Mouse (Mus musculus) gastrocnemius, adult 8-10 months (tissue): ENCODE measurements around the gene Nsmce1. TPM values are rescaled to one million over a fixed set of nuclear protein-coding genes. Genes with fewer than 3 reads are reported as not detected.

Source experiments
- DNase-seq, 2 experiments: peaks; one replicate each; pipeline ENCODE4 v3.0.0; 2022; ENCODE audit warnings: low spot score in 2 of 2
- total RNA-seq, 4 experiments: library from RNA; stranded (reverse); gene quantifications; 2 replicates each; pipeline ENCODE4 v1.2.4; 2022

Nsmce1 gene
- total RNA-seq = 10 to 100 TPM in 3 of 4 experiments, 1 to 10 TPM in 1; 10.0 to 10.9 (median 10.3) TPM

GRCm38 (mm10) chr7:125490947-125491735 is at the start of gene Nsmce1:
TSS of gene Nsmce1 (minus strand) at chr7:125491596.
- DNase-seq = peak; percentile 91 to 92

DNA sequence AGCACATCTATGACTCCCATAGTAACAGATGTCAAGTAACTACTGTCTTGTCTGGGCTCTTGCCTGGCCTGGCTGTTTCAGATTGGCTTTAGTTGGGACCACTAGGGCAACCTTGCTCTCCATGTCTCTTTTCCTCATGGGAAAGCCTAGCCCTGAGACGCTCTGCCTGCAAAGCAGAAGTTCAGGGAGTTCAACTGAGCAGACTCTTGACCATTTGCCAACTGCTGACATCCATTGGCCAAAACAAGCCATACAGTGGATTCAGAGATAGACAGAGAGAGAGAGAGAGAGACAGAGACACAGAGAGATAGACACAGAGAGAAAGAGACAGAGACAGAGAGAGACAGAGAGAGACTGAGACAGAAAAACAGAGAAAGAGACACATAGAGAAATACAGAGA is 49.6 kb upstream of the Nsmce1 start:
- DNase-seq = no peak

DNA sequence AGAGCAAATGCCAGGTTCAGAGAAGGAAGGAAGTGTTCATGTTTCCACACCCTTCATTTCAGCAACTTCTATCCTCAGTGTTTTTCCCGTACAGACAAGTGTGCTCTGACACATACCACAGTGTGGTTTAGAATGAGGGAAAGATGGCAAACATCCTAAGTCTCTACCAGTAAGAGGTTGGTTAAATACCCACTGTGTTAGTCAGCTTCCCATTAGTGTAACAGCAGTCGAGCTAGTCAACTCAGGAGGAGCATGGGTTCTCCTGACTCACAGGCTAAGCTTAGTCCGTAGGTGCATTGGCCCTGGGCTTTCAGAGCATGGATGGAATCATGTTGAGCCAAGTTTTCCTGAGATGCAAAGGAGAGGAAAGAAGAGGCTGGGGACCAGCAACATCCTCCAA is 48.0 kb upstream of the Nsmce1 start:
- DNase-seq = no peak

GRCm38 (mm10) chr7:125527901-125528580 is 36.6 kb upstream of the Nsmce1 start:
- no peak for DNase-seq

DNA sequence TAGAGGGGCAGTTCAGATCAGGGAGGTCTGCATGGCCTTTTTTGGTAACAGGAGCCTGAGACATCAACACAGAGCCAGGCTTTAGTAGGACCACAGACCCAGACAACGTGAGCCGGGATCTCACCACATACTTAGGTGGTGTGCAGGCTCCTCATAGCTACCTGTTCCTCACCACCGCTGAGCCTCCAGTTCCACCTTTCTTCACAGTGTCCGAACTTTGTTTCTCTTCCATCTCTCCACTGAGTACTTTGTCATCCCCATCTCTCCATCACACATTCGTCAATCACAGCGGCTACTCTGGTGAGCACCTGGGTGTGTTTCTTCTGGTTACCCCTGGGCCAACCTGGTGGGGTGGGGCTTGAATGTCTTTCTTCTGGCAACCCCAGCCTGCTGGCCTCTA is 35.8 kb upstream of the Nsmce1 start:
- DNase-seq = no peak

- no peak for DNase-seq
Measured at GRCm38 (mm10) chr7:125523051-125523450, 31.7 kb upstream of the Nsmce1 start.

DNA sequence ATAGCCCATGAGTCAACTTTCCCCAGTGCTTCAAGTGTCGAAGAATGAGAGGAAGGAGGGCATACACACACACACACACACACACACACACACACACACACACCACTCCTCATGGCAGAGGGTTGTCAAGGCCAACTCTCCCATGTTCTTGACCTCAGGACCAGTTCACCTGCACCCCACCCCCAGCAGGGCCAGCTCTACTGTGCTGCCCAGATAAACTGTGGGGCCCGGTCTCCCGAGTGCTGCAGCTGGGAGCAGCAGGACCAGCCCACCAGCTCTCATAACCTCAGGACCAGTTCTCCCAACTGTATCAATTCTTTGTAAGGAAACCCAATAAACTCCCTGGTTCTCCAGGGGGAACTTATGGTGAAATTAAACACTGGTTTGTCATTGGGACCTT is 28.3 kb upstream of the Nsmce1 start:
- no peak for DNase-seq

- DNase-seq = no peak
Measured at GRCm38 (mm10) chr7:125517470-125517869, 26.1 kb upstream of the Nsmce1 start.

DNA sequence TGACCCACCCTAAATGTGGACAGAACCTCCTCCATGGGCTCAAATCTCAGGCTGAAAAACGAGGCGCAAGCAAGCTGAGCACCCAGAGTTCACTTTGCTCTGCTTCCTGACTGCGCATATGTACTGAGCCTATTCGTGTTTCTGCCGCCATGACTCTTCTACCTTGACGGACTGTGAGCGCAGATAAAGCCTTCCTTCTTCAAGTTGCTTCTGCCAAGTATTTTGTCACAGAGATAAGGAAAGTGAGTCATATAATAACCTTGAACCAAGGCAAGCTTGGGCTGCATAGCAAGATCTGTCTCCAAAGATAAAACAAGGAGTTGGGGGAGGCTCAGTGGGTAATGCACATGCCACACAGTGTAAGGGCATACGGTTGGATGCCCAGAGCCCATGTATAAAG is 25.3 kb upstream of the Nsmce1 start:
- DNase-seq = no peak

- DNase-seq = peak in 1 of 2 experiments; percentile 14
Measured at GRCm38 (mm10) chr7:125515081-125515853, 23.9 kb upstream of the Nsmce1 start.

DNA sequence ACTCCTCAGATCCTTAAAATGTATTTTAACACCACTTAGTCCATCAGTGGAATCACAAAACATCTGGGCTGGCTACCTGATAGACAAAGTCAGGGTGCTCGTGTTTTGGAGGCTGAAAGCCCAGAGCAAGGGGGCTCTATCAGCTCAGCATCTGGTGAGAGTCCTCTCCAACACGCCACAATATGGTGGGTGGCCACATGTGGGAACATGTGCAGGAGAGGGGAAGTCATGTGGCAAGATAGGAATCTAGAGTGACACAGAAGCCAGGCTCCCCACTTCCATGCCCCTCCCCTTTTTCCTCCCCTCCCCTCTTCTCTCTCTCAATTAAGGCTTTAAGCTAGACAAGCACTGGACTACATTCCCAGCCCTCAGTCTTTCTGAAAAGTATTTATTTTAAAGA is 20.5 kb upstream of the Nsmce1 start:
- DNase-seq = no peak

DNA sequence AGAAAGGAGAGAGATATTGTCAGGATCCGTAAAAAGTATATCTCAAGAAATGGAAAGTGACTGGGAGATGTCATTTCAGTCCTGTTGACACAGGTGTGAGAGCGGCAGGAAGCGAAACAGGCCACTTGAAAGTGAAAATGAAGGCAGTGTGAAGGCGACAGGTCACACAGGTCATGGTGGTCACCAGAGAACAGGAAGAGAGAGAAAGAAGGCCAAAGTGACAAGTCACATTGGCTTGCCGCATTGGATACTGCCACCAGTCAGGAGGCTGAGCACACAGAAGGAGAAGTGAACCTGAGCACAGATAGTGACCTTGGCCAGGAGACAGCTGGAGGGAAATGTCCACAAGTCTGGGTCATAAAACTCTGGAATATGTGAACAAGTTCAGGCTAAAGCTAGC is 20.0 kb upstream of the Nsmce1 start:
- DNase-seq = no peak

DNA sequence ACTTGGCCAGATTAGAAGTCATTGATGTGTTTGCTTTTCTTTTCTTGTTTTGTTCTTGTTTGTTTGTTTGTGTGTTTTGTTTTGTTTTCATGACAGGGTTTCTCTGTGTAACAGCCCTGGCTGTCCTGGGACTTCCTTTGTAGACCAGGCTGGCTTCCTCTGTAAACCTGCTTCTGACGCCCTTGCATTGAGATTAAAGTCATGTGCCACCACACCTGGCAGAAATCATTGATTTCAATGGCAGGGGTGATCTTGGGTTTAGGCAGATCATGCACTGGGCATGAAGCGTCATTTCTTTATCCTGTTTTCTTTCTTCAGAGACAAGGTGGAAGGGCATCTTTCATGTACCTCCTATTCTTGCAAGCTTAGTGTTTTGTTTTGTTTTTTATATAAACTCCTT is 15.9 kb upstream of the Nsmce1 start:
- DNase-seq = no peak

DNA sequence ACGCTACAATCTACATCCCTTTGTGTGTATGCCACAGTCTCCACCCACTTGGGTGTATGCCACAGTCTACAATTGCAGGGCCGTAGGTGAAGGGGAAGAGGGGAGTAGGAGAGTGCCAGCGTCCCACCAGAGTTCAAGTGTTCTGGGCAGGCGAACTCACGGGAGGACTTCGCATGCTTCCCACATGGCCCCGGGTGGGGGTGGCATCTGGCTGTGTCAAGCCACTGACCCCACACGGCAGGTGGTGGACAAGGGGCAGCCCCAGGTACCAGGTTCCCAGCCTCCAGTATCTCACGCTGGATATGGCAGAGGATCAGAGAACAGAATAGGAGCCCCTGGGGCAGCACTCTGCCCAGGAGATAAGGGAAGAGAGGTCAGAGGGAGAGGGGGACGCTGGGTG is 14.2 kb upstream of the Nsmce1 start:
- DNase-seq = no peak

DNA sequence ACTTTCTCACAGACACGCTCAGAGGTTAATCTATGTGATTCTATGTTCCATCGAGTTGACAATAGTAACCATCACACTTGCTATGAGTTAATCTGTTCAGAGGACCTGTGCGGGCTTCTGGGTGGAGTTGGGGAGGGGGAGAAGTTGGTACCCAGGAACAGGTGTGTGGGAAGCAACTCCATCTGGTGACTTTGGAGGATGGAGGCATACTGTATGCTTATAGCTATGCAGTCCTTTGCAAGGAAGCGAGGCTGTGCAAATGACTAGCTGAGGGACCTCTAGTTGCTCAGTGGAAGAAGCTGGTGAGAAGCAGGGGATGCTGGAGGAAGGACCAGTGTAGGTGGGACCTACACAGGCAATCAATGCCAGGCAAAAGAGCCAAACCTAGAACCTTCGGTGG is 13.2 kb upstream of the Nsmce1 start:
- DNase-seq = no peak

DNA sequence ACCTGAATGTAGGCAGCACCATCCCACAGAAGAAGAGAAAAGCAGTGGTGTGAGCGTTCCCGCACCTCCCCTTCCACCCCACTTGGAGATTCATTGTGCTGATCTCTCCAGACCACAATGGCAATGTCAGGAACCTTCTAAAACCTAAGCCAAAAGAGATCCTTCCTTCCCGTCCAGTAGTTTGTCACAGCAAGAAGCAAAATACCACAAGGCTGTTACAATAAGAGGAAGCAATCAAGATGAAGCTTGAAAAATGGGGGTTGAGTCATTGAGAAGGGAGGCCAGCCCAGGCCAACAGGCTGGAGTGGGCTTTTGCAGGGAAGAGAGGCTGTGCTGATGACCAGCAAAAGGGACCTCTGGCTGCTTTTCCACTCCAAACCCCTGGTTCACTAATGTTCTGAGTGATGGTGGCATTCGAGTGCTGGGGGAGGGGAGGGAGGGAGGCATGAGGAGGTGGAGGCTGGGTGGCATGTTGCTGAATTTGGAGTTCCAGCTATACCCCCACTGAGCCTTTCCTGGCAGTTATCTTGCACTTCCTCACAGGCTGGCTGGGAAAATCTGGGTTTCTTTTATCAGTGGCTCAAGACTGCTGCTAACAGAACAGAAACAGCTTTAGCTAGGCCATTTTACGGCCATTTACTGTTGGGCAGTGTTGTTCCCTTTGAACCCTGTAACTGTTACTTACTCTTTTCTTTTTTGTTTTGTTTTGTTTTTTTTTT is 12.1 kb upstream of the Nsmce1 start:
- no peak for DNase-seq

DNA sequence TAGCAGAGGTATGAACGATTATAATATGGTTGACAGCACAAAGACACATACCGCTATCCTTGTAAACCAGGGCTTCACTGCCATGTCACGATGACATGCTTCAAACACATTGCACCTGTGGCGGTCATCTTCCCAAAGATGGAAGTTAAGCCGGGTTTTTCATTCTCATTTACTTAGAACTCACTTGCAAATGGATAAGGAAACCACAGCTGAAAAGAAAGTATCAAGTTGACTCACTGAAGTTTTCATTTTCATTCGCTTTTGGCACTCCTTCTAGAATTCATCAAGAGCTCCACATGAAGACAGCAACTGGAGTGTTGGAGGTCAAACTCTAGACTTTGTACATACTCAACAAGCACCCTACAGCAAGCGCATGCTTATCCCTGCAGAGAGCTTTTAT is 9.5 kb upstream of the Nsmce1 start:
- DNase-seq = no peak

- DNase-seq = peak; percentile 5 to 30
Measured at GRCm38 (mm10) chr7:125499927-125500868, 8.8 kb upstream of the Nsmce1 start.

DNA sequence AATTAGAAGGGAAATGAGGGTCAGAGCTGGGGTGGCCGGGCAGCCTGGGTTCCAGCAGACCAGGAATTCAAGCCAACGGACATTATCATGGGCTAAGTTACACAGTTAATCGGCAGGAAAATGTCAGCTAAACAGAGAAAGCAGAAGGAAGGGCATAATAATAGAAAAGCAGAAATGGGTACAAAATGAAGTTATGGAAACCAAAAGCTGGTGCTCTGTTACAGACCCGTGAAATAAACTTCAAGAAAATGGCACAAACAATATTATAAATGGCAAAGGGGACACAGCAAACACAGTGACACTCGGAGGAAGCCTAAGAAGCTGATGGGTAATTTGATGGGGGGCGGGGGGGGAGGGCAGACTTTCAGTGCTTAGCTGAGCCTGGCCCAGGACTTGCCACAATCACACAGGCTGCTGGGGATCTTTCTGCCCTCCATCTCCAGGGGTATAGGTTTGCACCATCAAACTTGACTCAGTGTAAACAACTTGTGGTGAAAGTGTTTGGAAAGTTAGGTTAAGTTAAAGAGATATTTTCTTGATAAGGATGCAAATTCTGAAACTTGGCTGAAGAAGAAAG is 4.6 kb upstream of the Nsmce1 start:
- DNase-seq = no peak

- DNase-seq = no peak
Measured at GRCm38 (mm10) chr7:125492551-125492950, 1.2 kb upstream of the Nsmce1 start.
